Mouse (Mus musculus) spleen, adult 10 weeks (tissue): ENCODE data around the gene Dapk1. TPM values are rescaled to one million over a fixed set of nuclear protein-coding genes. Genes with fewer than 3 reads are reported as not detected.

Experiments
- polyA plus RNA-seq: library from polyadenylated mRNA; stranded (reverse); fragments of 350-450 nt; fragmentation: Illumina TruSeq; extraction: RNeasy Lipid Tissue Mini Kit (QIAGEN cat#74804); gene quantifications from one replicate; pipeline ENCODE4 v1.2.3, GENCODE M21; 2015; ENCODE audit warnings: low replicate concordance; ENCODE audit not compliant: insufficient read depth

The Dapk1 gene
- polyA plus RNA-seq, result 13.5 TPM

GRCm38 (mm10) chr13:60601436-60602415 is at the start of gene Dapk1:
TSS of gene Dapk1 (plus strand) at chr13:60601947.

GRCm38 (mm10) chr13:60786264-60786663 is 184.5 kb downstream of the Dapk1 start, which contains the start of gene BC051665:
TSS of gene BC051665 (minus strand) at chr13:60786364.

DNA sequence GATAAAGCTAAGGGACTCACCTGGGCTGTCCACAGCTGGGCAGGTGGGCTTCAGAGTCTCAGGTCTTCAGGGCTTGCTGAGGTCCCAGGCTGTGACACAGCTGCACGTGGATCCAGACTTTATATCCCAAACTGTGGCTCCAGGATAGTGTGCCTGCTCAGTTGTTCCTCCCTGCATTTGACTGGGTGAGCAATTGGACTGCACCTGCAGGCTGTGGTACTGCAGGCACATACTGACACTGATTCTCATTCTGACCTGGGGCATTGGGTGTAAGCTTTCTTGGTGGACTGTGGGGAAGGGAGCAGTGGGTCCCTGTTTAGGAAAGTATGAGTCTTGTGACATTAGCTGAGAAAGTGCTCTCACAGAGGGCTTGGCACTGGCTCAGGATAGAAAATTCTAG is 201.0 kb downstream of the Dapk1 start, which contains the start of gene Ctsll3:
Ctsll3 (minus strand) TSS at position 101 of the 400 bp plus-strand sequence.

Other genes starting within 250 kb of the Dapk1 start
- gene BC051665, start 184.4 kb downstream of the Dapk1 start, polyA plus RNA-seq, result not detected
- not detected for gene Ctsll3, start 200.9 kb downstream of the Dapk1 start, polyA plus RNA-seq